Mouse (Mus musculus) central nervous system, embryonic 14 days (tissue): ENCODE data around the gene Mta3. TPM values are rescaled to one million over a fixed set of nuclear protein-coding genes. Genes with fewer than 3 reads are reported as not detected.

Source experiments
- polyA plus RNA-seq: library from polyadenylated mRNA; depleted of rRNA; stranded (reverse); fragments of >200 nt; gene quantifications from 2 replicates; pipeline ENCODE4 v1.2.3, GENCODE M21; 2012; rRNA removed

Mta3 gene
- polyA plus RNA-seq = 38.6 and 40.0 TPM in 2 replicates

GRCm38 (mm10) chr17:83706116-83706593 is at the start of gene Mta3:
Gene Mta3, plus strand, starts transcription at chr17:83706163.

DNA sequence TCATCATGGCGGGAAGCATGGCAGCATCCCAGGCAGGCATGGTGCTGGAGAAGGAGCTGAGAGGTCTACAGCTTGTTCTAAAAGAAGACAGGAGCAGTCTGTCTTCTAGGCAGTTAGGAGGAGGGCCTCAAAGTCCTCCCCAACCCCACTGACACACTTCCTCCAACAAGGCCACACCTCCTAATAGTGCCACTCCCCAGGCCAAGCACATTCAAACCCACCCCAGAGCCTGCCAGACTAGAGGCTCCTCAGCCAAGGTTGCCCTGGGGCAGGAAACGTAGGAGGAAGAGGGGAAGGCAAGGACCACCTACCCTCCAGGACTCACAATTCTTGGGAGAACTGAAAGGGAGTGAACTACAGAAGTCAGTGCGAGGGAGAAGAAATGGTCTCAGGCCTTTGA is 141.9 kb downstream of the Mta3 start, which contains the start of gene Haao:
TSS of gene Haao (minus strand) at position 149 of the 400 bp plus-strand sequence.

Other genes starting within 250 kb of the Mta3 start
- gene Cox7a2l, start 188.8 kb upstream of the Mta3 start, polyA plus RNA-seq = 230 and 259 TPM in 2 replicates
- 0.30 and 0.33 TPM in 2 replicates for gene Kcng3, start 74.3 kb upstream of the Mta3 start, polyA plus RNA-seq
- 0.05 and 0.12 TPM in 2 replicates for gene Haao, start 141.8 kb downstream of the Mta3 start, polyA plus RNA-seq